Mouse (Mus musculus) kidney, embryonic 15.5 days (tissue): ENCODE measurements around the gene Timp4. TPM values are rescaled to one million over a fixed set of nuclear protein-coding genes. Genes with fewer than 3 reads are reported as not detected.

Experiments used
- ATAC-seq: fragments of 200-750 bp; cut with Nextera tagmentation; replicated peaks from 2 replicates; pipeline ENCODE4 v1.8.0; 2017; ENCODE audit warnings: moderate TSS enrichment; ENCODE audit not compliant: low FRiP score
- H3K27ac ChIP-seq: fragments of 300-500 bp; sonication (generic); 2 replicates; pipeline ENCODE4 v1.5.1; 2015; ENCODE audit warnings: mild to moderate bottlenecking, inconsistent platforms
- H3K27me3 ChIP-seq: fragments of 300-500 bp; sonication (generic); 2 replicates; pipeline ENCODE4 v1.6.1; 2015; ENCODE audit warnings: inconsistent platforms
- H3K36me3 ChIP-seq: fragments of 300-500 bp; sonication (generic); 2 replicates; pipeline ENCODE4 v1.6.1; 2015; ENCODE audit warnings: inconsistent platforms
- H3K4me1 ChIP-seq: fragments of 300-500 bp; sonication (generic); 2 replicates; pipeline ENCODE4 v1.6.1; 2015; ENCODE audit warnings: inconsistent platforms
- H3K4me2 ChIP-seq: fragments of 300-500 bp; sonication (generic); 2 replicates; pipeline ENCODE4 v1.6.1; 2015; ENCODE audit warnings: moderate library complexity, mild to moderate bottlenecking, inconsistent platforms
- H3K4me3 ChIP-seq: fragments of 300-500 bp; sonication (generic); replicated peaks from 2 replicates; pipeline ENCODE4 v1.5.1; 2015; ENCODE audit warnings: mild to moderate bottlenecking, inconsistent platforms
- H3K9ac ChIP-seq: fragments of 300-500 bp; sonication (generic); 2 replicates; pipeline ENCODE4 v1.6.1; 2015; ENCODE audit warnings: mild to moderate bottlenecking, inconsistent platforms
- H3K9me3 ChIP-seq: fragments of 300-500 bp; sonication (generic); replicated peaks from 2 replicates; pipeline ENCODE4 v1.6.1; 2016; ENCODE audit warnings: inconsistent platforms
- WGBS: fragments of 180-500 bp; shearing (Covaris S2); methylation state at CpG from one replicate; pipeline ENCODE4 v1.1.7; 2015; ENCODE audit warnings: mixed read lengths; 5-methylcytosine and 5-hydroxymethylcytosine counted together
- polyA plus RNA-seq: library from polyadenylated mRNA; unstranded; fragments of >200 nt; fragmentation: Nextera tagmentation; extraction: Ambion mirVana; gene quantifications from 2 replicates; pipeline ENCODE4 v1.2.1, GENCODE M21; 2015

Timp4 gene
- polyA plus RNA-seq, 1 experiment from 2014 or later = 0.36 TPM

DNA sequence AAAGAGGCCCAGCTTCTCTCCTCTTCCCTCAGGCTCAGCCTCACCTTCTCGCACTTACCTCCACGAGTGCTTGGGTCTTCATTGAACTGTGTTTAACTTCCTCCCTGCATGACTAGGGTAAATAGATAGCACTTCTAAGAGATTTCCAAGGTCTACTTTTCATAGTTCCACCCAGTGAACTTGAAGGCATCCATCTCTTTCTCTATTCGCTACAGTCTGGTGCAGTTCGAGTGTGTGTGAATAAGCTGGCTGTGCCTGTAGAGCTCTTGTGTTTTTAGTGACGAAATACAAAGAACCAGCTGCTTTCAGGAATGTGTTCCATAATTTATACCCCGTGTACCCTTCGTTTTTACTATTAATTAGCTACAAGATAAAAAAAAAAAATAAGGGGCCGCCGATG lies 22.7 kb upstream of the Timp4 start:
- Histone ChIP-seq H3K27me3 (no peaks in the 10 kb centered on the region), H3K36me3 (no peaks in the 10 kb centered on the region), H3K4me3 (no peak overlapping the region), H3K9ac (no peak overlapping the region), H3K9me3 (no peaks in the 10 kb centered on the region), H3K4me2 (no peak overlapping the region), H3K27ac (no peak overlapping the region), H3K4me1 (peaks cover 34% of the 10 kb centered on the region)
- 60% methylated on average over 9 of the region's 9 CpGs for WGBS
- no peak for ATAC-seq

DNA sequence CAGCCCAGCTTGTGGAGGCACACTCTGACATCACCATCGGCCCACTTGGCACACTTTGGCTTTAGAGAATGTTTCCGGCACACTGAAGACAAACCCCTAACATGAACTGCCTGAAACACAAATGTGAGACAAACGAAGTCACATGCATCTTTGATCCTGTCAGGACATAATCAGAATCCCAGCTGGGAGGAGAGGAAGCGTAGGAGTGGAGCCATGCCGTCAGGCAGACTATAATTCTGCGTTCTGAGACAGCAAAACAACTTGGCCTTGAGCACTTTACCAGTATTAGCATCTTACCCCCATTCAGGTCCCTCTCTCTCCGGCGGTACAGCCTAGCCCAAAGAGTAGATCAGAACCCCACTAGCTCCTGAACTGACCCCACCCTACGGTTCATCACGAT lies 21.3 kb upstream of the Timp4 start:
- Histone ChIP-seq H3K9ac (no peak overlapping the region), H3K9me3 (no peaks in the 10 kb centered on the region)
- 51% methylated on average over 10 of the region's 10 CpGs for WGBS

DNA sequence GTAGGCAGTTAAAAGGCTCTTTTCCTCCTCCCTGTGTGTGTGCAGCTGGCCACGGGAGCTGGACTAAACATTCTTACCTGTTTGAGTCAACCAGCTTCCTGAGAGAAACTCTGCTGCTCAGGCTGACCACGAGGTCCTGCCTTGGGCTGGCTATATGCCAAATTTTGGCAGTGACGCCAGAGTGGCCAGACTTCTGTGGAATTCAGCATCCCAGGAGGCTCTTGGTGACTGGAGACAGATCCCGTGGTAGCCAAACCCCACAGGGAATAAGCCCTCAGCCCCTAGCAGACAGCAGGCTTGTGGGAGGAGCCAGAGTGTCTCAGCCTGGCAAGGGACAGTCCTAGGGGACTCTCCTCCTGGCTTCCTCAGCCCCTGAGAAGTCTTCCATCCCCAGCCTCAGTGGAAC lies 19.9 kb upstream of the Timp4 start:
- H3K27me3 ChIP-seq = no peaks in the 10 kb centered on the region
- H3K36me3 ChIP-seq = no peaks in the 10 kb centered on the region
- H3K9ac ChIP-seq = no peak overlapping the region
- no peak overlapping the region for H3K4me2 ChIP-seq
- ATAC-seq = peak; percentile 79; the same call in 1 of the 2 replicates
- H3K4me3 ChIP-seq = no peak overlapping the region
- 14% methylated on average over 4 of the region's 4 CpGs for WGBS
- H3K27ac ChIP-seq = peak overlapping the region; percentile 24; the same call in 1 of the 2 replicates
- peaks cover 34% of the 10 kb centered on the region for H3K4me1 ChIP-seq
- no peaks in the 10 kb centered on the region for H3K9me3 ChIP-seq

More for the DNA sequence above, 21.3 kb upstream of the Timp4 start:
- Histone ChIP-seq H3K27ac (no peak overlapping the region), H3K4me2 (no peak overlapping the region), H3K4me1 (peaks cover 34% of the 10 kb centered on the region), H3K27me3 (no peaks in the 10 kb centered on the region), H3K4me3 (no peak overlapping the region), H3K36me3 (no peaks in the 10 kb centered on the region)
- ATAC-seq = no peak

DNA sequence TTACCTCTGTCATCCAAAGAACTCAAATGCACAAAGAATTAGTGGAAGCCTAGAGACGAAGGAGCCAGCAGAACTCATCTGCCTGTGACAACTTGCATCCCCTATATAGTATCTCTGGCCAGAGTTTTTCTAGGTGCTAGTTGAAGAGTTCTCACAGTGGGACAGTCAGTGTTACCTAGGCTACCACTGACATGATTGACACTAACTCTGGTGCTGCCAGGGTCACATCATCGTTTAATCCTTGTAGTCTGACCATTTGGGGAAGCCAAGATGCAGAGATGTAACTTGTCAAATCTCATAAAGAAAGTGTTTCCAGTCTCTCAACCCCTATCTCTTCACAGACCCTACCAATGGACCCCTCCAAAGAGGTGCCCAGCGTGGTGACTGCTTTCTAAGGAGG lies 19.3 kb upstream of the Timp4 start:
- H3K27me3 ChIP-seq = no peaks in the 10 kb centered on the region
- ATAC-seq = no peak
- H3K9ac ChIP-seq = no peak overlapping the region
- 79% methylated on average over 3 of the region's 3 CpGs for WGBS
- no peak overlapping the region for H3K4me2 ChIP-seq
- H3K36me3 ChIP-seq = no peaks in the 10 kb centered on the region
- no peaks in the 10 kb centered on the region for H3K9me3 ChIP-seq
- peak overlapping the region; percentile 24; the same call in 1 of the 2 replicates for H3K27ac ChIP-seq
- no peak overlapping the region for H3K4me3 ChIP-seq
- peaks cover 34% of the 10 kb centered on the region for H3K4me1 ChIP-seq

DNA sequence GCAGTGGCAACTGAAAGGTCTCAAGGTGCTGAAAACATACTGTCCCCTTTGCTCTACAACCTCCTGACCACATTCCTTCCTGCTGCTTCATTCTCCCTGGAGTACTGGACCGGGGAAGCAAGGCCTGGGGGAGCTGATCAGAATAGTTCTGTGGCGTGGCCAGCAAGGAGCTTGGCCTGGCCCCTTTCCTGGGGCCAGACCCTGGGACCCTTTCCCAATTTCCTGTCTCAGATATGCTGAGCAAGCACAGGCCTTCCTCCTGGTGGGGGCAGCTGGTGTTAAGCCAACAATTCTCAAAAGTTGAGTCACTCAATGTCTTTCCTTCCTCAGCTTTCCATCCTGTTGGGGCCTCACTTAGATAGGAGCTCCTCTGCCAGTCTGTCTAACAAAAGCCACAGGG lies 18.1 kb upstream of the Timp4 start:
- Histone ChIP-seq H3K4me2 (no peak overlapping the region), H3K4me1 (peaks cover 34% of the 10 kb centered on the region), H3K36me3 (no peaks in the 10 kb centered on the region), H3K27me3 (no peaks in the 10 kb centered on the region), H3K4me3 (no peak overlapping the region), H3K9me3 (no peaks in the 10 kb centered on the region), H3K27ac (no peak overlapping the region), H3K9ac (no peak overlapping the region)
- ATAC-seq = no peak
- WGBS = 46% methylated on average over 2 of the region's 2 CpGs

DNA sequence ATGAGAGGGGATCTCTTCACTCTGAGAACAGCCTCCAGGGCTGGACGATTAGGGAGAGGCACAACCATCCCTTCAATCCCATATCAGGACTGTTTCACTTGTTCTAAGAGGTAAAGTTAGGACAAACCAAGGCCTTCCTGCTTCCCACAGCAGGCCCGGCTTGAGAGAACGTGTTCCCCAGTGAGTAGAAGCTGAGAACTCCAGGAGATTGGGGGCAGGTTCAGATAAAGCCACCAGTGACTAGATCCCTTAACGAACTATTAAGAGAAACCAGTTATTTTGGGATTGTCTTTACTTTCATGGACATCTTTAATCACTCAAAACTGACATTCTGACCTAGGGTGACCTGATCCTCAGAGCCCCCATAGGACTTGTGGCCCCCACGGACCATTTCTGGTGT lies 17.6 kb upstream of the Timp4 start:
- Histone ChIP-seq H3K4me1 (peaks cover 34% of the 10 kb centered on the region), H3K4me3 (no peak overlapping the region), H3K36me3 (no peaks in the 10 kb centered on the region), H3K27ac (no peak overlapping the region), H3K9ac (no peak overlapping the region), H3K27me3 (no peaks in the 10 kb centered on the region), H3K9me3 (no peaks in the 10 kb centered on the region), H3K4me2 (no peak overlapping the region)
- ATAC-seq = no peak
- WGBS = 71% methylated on average over 5 of the region's 5 CpGs

DNA sequence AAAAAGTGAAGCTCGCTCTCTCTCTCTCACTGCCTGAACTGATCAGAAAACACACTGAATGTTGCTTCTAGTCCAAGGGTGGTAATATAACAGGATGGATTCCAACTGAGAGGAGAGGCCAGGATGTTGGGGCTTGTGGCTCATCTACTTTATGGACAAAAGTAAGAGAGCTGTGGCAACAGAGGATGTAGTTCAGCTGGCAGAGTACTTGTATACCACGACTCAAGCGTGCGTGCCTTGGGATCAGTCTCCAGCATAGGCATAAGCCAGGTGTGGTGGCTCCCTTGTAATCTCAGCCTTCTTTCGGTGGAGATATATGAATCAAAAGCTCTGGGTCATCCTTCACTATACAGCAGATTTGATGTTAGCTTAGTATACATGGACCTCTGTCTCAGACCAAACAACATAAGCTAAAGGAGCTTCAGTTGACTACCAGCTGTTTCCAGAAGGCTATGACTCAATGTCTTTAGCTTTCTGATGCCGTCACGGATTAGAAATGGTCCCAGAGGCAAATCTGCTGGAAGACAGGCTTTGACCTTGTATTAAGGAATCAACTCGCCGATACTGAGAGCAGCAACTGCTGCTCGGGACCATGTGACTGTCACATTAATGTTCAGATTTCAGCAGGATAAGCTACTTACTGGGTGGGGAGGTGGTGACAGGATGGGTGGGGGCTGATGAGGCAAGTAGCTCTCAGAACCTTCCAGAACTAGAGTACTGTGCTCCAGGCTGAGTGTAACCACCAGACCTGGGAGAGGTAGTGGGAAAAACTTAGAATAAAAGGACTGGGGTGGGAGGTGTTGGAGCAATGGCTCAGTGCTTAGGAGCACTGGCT lies 16.8 kb upstream of the Timp4 start:
- ATAC-seq = no peak
- H3K36me3 ChIP-seq = no peaks in the 10 kb centered on the region
- H3K4me1 ChIP-seq = peaks cover 32% of the 10 kb centered on the region
- WGBS = 83% methylated on average over 10 of the region's 10 CpGs
- no peak overlapping the region for H3K4me2 ChIP-seq
- no peaks in the 10 kb centered on the region for H3K9me3 ChIP-seq
- H3K27ac ChIP-seq = no peak overlapping the region
- H3K4me3 ChIP-seq = no peak overlapping the region
- H3K9ac ChIP-seq = no peak overlapping the region
- H3K27me3 ChIP-seq = no peaks in the 10 kb centered on the region

DNA sequence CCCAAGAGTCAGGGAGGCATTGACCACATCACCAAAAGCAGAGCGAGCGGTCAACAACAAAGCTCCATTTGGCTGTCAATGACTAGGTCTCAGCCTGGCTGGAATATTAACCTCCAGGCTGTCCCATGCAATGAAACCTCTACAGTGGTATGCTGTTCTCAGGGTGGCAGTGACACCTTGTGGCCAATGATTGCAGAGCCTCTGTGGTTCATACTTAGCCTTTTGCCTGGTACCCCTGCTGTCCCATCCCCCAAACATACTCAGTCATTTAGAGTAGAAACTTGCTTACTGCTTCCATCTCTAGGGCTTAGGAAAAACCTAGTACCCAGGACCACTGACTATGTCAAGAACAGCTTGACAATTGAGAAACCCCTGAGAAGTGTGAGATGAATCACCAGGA lies 15.9 kb upstream of the Timp4 start:
- no peak overlapping the region for H3K9ac ChIP-seq
- no peaks in the 10 kb centered on the region for H3K9me3 ChIP-seq
- H3K4me1 ChIP-seq = peaks cover 24% of the 10 kb centered on the region
- H3K36me3 ChIP-seq = no peaks in the 10 kb centered on the region
- peak; percentile 71; the same call in 1 of the 2 replicates for ATAC-seq
- no peaks in the 10 kb centered on the region for H3K27me3 ChIP-seq
- H3K4me3 ChIP-seq = no peak overlapping the region
- H3K27ac ChIP-seq = no peak overlapping the region
- no peak overlapping the region for H3K4me2 ChIP-seq
- 46% methylated on average over 2 of the region's 2 CpGs for WGBS

DNA sequence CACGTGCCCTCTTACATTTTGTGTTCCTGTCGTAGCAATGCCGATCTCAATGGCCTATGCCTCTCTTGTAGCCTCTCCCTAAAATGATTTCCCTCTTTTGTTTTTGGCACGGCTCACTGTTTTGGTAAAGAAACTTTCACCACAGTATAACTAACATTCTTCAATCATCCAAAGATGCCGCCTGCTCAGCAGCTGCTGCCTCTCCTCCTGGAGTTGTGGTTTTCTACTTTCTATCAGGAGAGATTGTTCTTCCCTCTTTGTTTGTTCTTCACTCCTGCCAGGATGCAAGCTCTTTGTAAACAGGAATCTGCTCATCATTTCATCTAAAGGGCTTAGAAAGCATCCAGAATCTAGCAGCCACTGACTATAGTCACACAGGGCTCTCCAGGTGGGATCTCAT lies 14.8 kb upstream of the Timp4 start:
- 81% methylated on average over 5 of the region's 5 CpGs for WGBS
- Histone ChIP-seq H3K27me3 (no peaks in the 10 kb centered on the region), H3K9ac (no peak overlapping the region), H3K9me3 (no peaks in the 10 kb centered on the region), H3K4me2 (no peak overlapping the region), H3K4me3 (no peak overlapping the region), H3K4me1 (peaks cover 15% of the 10 kb centered on the region), H3K36me3 (no peaks in the 10 kb centered on the region), H3K27ac (no peak overlapping the region)
- no peak for ATAC-seq

DNA sequence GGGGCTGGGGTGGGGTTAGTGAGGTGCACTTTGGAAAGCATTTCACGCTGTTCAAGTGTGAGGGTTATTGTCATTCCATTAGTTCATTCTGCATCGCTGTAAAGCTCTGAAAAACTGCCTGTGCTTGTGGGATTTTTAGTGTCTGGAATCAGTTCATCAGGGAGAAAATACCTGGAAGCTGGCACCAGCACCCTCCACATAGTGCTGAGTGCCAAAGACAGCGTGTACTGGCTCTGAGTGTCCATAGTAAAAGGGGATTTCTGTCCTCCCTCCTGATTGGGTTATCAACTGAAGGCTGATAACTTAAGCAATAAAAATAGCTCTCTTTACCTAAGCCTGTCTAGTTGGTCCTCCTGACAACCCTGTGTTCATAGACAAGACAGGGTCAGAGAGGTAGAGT lies 8.5 kb upstream of the Timp4 start:
- H3K9ac ChIP-seq = no peak overlapping the region
- no peaks in the 10 kb centered on the region for H3K27me3 ChIP-seq
- no peak overlapping the region for H3K27ac ChIP-seq
- no peak for ATAC-seq
- no peaks in the 10 kb centered on the region for H3K9me3 ChIP-seq
- no peaks in the 10 kb centered on the region for H3K36me3 ChIP-seq
- no peak overlapping the region for H3K4me2 ChIP-seq
- no peak overlapping the region for H3K4me3 ChIP-seq
- WGBS = 77% methylated on average over 3 of the region's 3 CpGs
- H3K4me1 ChIP-seq = no peaks in the 10 kb centered on the region

DNA sequence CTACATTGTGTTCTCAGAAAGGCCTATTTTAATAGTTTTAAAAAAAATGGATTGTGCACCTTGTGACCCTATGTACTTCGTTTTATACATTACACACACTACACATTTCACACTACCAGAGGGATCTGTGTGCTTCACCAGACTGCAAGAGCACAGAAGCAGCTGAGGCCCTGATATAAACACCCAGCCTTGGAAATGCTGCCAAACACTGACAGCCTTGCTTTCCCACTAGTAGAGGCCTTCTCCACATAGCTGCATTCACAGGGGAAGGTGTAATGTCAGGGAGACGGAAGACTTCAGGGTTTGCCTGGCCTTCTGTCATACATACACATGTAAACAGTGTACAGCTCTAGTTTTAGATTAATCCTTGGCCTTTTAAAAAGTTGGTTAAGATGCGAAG lies 3.2 kb upstream of the Timp4 start:
- H3K27me3 ChIP-seq = no peaks in the 10 kb centered on the region
- no peak overlapping the region for H3K4me2 ChIP-seq
- H3K27ac ChIP-seq = no peak overlapping the region
- peaks cover 8% of the 10 kb centered on the region for H3K4me1 ChIP-seq
- H3K9me3 ChIP-seq = no peaks in the 10 kb centered on the region
- H3K36me3 ChIP-seq = no peaks in the 10 kb centered on the region
- no peak overlapping the region for H3K9ac ChIP-seq
- H3K4me3 ChIP-seq = no peak overlapping the region
- no peak for ATAC-seq
- WGBS = 78% methylated on average over 3 of the region's 3 CpGs

DNA sequence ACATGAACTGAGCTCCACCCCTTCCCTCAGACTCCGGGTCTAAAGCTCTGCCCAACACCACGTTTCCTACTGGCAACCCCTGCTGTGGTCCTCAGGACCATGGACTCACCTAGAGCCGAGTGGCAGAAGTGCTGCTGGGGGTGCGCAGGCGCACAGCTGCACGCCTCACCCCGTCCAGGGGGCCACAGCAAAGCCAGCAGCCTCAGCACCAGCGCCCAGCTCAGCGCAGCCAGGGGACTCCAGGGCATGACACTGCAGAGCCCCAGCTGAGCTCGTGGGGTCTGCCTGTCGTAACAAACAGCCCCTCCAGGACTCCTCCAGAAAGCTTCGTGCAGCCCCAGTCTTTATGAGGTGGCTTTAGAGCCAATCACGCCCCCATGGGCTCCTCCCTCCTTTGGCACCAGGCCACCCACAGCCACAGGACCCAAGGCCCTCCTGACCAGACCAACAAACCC lies 447 bp downstream of the Timp4 start:
- no peak overlapping the region for H3K27ac ChIP-seq
- H3K4me2 ChIP-seq = peak overlapping the region; percentile 62
- H3K36me3 ChIP-seq = no peaks in the 10 kb centered on the region
- H3K27me3 ChIP-seq = no peaks in the 10 kb centered on the region
- WGBS = 4% methylated on average over 13 of the region's 13 CpGs
- H3K9me3 ChIP-seq = no peaks in the 10 kb centered on the region
- ATAC-seq = peak; percentile 29; the same call in 1 of the 2 replicates
- peak overlapping the region; percentile 36; the same call in 1 of the 2 replicates for H3K9ac ChIP-seq
- peaks cover 8% of the 10 kb centered on the region for H3K4me1 ChIP-seq
- peak overlapping the region; percentile 33 for H3K4me3 ChIP-seq
